Mouse (Mus musculus): Measurements from ENCODE around the gene Hmox2. TPM values are rescaled to one million over a fixed set of nuclear protein-coding genes. Genes with fewer than 3 reads are reported as not detected.
"Not testable (repeated sequence)": the region's sequence is repeated elsewhere in the genome, so short reads cannot be mapped to it uniquely, and the experiment has no call there.

The Hmox2 gene
- 10 to 100 TPM; 76.1 to 79.1 TPM for total RNA-seq (2021)
- long read RNA-seq, experiment 1, transcript Hmox2-201 (6 exons, 1,730 nt) = major isoform, 49 of 63 reads
- long read RNA-seq, experiment 1, partial matches to known transcripts = 8 of 63 reads
- long read RNA-seq, experiment 1, other reads (novel, unspliced or antisense) = 5 of 63 reads
- long read RNA-seq, experiment 2, transcript Hmox2-201 (6 exons, 1,730 nt) = major isoform, 36 of 44 reads
- long read RNA-seq, experiment 2, partial matches to known transcripts = 3 of 44 reads
- long read RNA-seq, experiment 2, other reads (novel, unspliced or antisense) = 4 of 44 reads

GRCm38 (mm10) chr16:4725780-4726527, at the start of gene Hmox2:
TSS of gene Hmox2 (plus strand) at chr16:4726361.
- Histone ChIP-seq H3K4me3 (peak within 1 kb of the TSS; percentile 99), H3K27ac (peak within 1 kb of the TSS; percentile 95)
- DNase-seq (ENCODE audit: extremely low spot score in 1 of 2, low spot score in 2 of 2) = peak; percentile 92 to 95
- intact Hi-C loops (cut with DNase I) = loop anchor here (2.0 kb wide), 1 partner anchor 63 kb away; no protein-coding TSS in a partner anchor
- TF ChIP-seq CTCF (IDR thresholded peaks at IDR 0.05) = no peak

GRCm38 (mm10) chr16:4676836-4677235, 49.3 kb upstream of the Hmox2 start:
- intact Hi-C loops (cut with DNase I) = no loop called here
- Histone ChIP-seq H3K4me3 (no peak overlapping the region), H3K27ac (no peak overlapping the region)
- DNase-seq (ENCODE audit: extremely low spot score in 1 of 2, low spot score in 2 of 2) = no peak
- TF ChIP-seq CTCF (IDR thresholded peaks at IDR 0.05) = no peak

- intact Hi-C loops (cut with DNase I) = no loop called here
- DNase-seq (ENCODE audit: extremely low spot score in 1 of 2, low spot score in 2 of 2) = no peak
- no peak overlapping the region for H3K4me3 ChIP-seq
Observed at GRCm38 (mm10) chr16:4678080-4678479, 48.1 kb upstream of the Hmox2 start.

GRCm38 (mm10) chr16:4679121-4680018, 46.8 kb upstream of the Hmox2 start, which contains the start of gene Coro7:
TSS of gene Coro7 (minus strand) at chr16:4679777.
- peak within 1 kb of the TSS; percentile 73 for H3K27ac ChIP-seq
- peak within 1 kb of the TSS; percentile 87 for H3K4me3 ChIP-seq
- intact Hi-C loops (cut with DNase I) = no loop called here
- TF ChIP-seq CTCF (IDR thresholded peaks at IDR 0.05) = no peak
- peak; percentile 78 to 89 for DNase-seq (ENCODE audit: extremely low spot score in 1 of 2, low spot score in 2 of 2)

More at GRCm38 (mm10) chr16:4678080-4678479, 48.1 kb upstream of the Hmox2 start:
- H3K27ac ChIP-seq = no peak overlapping the region
- TF ChIP-seq CTCF (IDR thresholded peaks at IDR 0.05) = no peak

GRCm38 (mm10) chr16:4680922-4681455, 45.2 kb upstream of the Hmox2 start:
- H3K27ac ChIP-seq; intact Hi-C loops (cut with DNase I); H3K4me3 ChIP-seq; DNase-seq (ENCODE audit: extremely low spot score in 1 of 2, low spot score in 2 of 2): not testable (repeated sequence)

- Histone ChIP-seq H3K27ac (peak overlapping the region; percentile 98; the same call in 1 of the 2 replicates), H3K4me3 (peak overlapping the region; percentile 70)
- DNase-seq (ENCODE audit: extremely low spot score in 1 of 2, low spot score in 2 of 2) = no peak
- intact Hi-C loops (cut with DNase I) = no loop called here
- no peak for TF ChIP-seq CTCF (IDR thresholded peaks at IDR 0.05)
Observed at GRCm38 (mm10) chr16:4682628-4683179, 43.5 kb upstream of the Hmox2 start.

GRCm38 (mm10) chr16:4683193-4683580, 43.0 kb upstream of the Hmox2 start:
- Histone ChIP-seq H3K4me3 (peak overlapping the region; percentile 70), H3K27ac (peak overlapping the region; percentile 98)
- intact Hi-C loops (cut with DNase I) = no loop called here
- no peak for DNase-seq (ENCODE audit: extremely low spot score in 1 of 2, low spot score in 2 of 2)
- no peak for TF ChIP-seq CTCF (IDR thresholded peaks at IDR 0.05)

GRCm38 (mm10) chr16:4683581-4684456, 42.3 kb upstream of the Hmox2 start:
- TF ChIP-seq CTCF (IDR thresholded peaks at IDR 0.05) = no peak
- Histone ChIP-seq H3K27ac (peak overlapping the region; percentile 98), H3K4me3 (peak overlapping the region; percentile 70)
- intact Hi-C loops (cut with DNase I) = loop anchor here (2.0 kb wide), 1 partner anchor 107 kb away; the partner anchor contains the start of gene Cdip1
- DNase-seq (ENCODE audit: extremely low spot score in 1 of 2, low spot score in 2 of 2) = peak; percentile 96 to 97

GRCm38 (mm10) chr16:4684457-4684791, 41.7 kb upstream of the Hmox2 start:
- DNase-seq (ENCODE audit: extremely low spot score in 1 of 2, low spot score in 2 of 2) = no peak
- Histone ChIP-seq H3K27ac (peak overlapping the region; percentile 98), H3K4me3 (peak overlapping the region; percentile 70)
- intact Hi-C loops (cut with DNase I) = loop anchor here (2.0 kb wide), 1 partner anchor 106 kb away; the partner anchor contains the start of gene Cdip1
- TF ChIP-seq CTCF (IDR thresholded peaks at IDR 0.05) = no peak

GRCm38 (mm10) chr16:4689371-4689770, 36.8 kb upstream of the Hmox2 start:
- H3K27ac ChIP-seq; DNase-seq (ENCODE audit: extremely low spot score in 1 of 2, low spot score in 2 of 2); intact Hi-C loops (cut with DNase I); H3K4me3 ChIP-seq: not testable (repeated sequence)
- TF ChIP-seq CTCF (IDR thresholded peaks at IDR 0.05) = peak; percentile 29
